Mouse (Mus musculus) monocyte, adult 5-6 weeks (primary cell): ENCODE data around the gene Ankrd7. TPM values are rescaled to one million over a fixed set of nuclear protein-coding genes. Genes with fewer than 3 reads are reported as not detected.

ENCODE experiments used
- total RNA-seq: library from RNA; stranded (forward); fragments of 200-1000, 200-491, 200-594 nt; gene quantifications from 3 replicates; pipeline ENCODE4 v1.2.3, GENCODE M21; 2017

Ankrd7 gene
- total RNA-seq, 1 experiment from 2014 or later, result not detected

Other genes with a start within 250 kb of the Ankrd7 start
- gene Lsm8, start 17.7 kb upstream of the Ankrd7 start, total RNA-seq, result 79.2 to 89.0 TPM (median 80.1 TPM) in 3 replicates